In the genomic region with DNA sequence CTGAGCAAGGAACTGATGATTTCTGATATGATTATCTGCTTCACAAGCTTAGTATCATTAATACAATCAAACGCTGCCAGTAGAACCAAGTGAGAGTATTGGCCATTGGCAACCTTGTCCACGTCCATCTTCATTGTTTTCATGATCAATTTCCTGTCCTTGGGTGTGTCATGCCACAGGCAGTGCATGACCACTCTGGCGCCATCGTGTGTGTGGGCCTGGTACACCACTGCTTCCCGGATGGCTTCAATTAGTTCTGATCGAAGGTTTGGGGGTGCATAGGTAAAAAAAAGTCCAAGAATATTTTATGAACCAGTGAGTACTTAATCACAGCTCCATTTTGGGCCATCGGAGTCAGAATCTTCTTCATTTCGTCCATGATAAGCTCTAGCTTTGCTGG, we compare ENCODE assay signal across 13 mouse cellular contexts.
A peak's percentile ranks its signal among the peaks of the same experiment; 100 is the strongest.
DNase-seq lines count a peak whose midpoint lies in the region; ATAC-seq lines count a peak whose summit lies in the region.
"Had no signal": no experiment of that assay in that cellular context is flagged by ENCODE, and none has a peak within 500 bp of the region (broad histone marks: within the 10 kb centered on the region; RNA-seq: fewer than 3 reads in every experiment).

No protein-coding gene starts in this region.

- 64% methylated on average over 8 of the region's 8 CpGs for WGBS in heart, embryonic 10.5 days

- DNase-seq in heart, postnatal 14 days: peak; percentile 1 to 2
- DNase-seq in heart, embryonic 10.5 days (ENCODE audit: low spot score): no peak
- peak; percentile 1 for DNase-seq in lung, postnatal 10 days
- no peak for DNase-seq in lung, adult 18-20 months
- DNase-seq in brain, adult 2 months (ENCODE audit: low read depth, low spot score): peak; percentile 0
- no peak for DNase-seq in embryo, embryonic 11 days

- H3K4me1 ChIP-seq in heart, embryonic 10.5 days: no peaks in the 10 kb centered on the region
- H3K4me1 ChIP-seq: forebrain, embryonic 15.5 days; kidney, embryonic 15.5 days; liver, embryonic 15.5 days; megakaryocyte, embryonic 14.5 days; neural tube, embryonic 13.5 days had no signal

- H3K27me3 ChIP-seq in heart, embryonic 10.5 days (ENCODE audit: insufficient read depth, poor library complexity, severe bottlenecking): no peaks in the 10 kb centered on the region
- H3K27me3 ChIP-seq: forebrain, embryonic 15.5 days; kidney, embryonic 15.5 days; liver, embryonic 15.5 days; neural tube, embryonic 13.5 days had no signal

- no peaks in the 10 kb centered on the region for H3K36me3 ChIP-seq in heart, embryonic 10.5 days
- H3K36me3 ChIP-seq: forebrain, embryonic 15.5 days; kidney, embryonic 15.5 days; liver, embryonic 15.5 days; neural tube, embryonic 13.5 days had no signal

- no peak for ATAC-seq in erythroid progenitor cell, adult 5-6 weeks (replicated peaks; ENCODE audit: low FRiP score, poor library complexity, severe bottlenecking)
- ATAC-seq: forebrain, embryonic 15.5 days; hindbrain, embryonic 16.5 days had no signal

- intact Hi-C loops in heart, postnatal 14 days (cut with DNase I): no loop called here

- no peaks in the 10 kb centered on the region for H3K9me3 ChIP-seq in heart, embryonic 10.5 days
- H3K9me3 ChIP-seq: forebrain, embryonic 15.5 days; kidney, embryonic 15.5 days; liver, embryonic 15.5 days; megakaryocyte, embryonic 14.5 days; neural tube, embryonic 13.5 days had no signal

- H3K27ac ChIP-seq in heart, embryonic 10.5 days: no peak overlapping the region
- H3K27ac ChIP-seq: forebrain, embryonic 15.5 days; kidney, embryonic 15.5 days; liver, embryonic 15.5 days; neural tube, embryonic 13.5 days had no signal

- no peak overlapping the region for H3K4me3 ChIP-seq in heart, embryonic 10.5 days
- H3K4me3 ChIP-seq: forebrain, embryonic 15.5 days; kidney, embryonic 15.5 days; liver, embryonic 15.5 days; megakaryocyte, embryonic 14.5 days; neural tube, embryonic 13.5 days had no signal

Comparison
In these comparisons a context has a peak if more than half of its experiments do, and no peak if none do; other contexts are left out.
1. DNase-seq: peak in heart, postnatal 14 days (2 of 2), lung, postnatal 10 days (single experiment) and brain, adult 2 months (single experiment); none in heart, embryonic 10.5 days (single experiment), lung, adult 18-20 months (0 of 2) and embryo, embryonic 11 days (single experiment).